Mouse (Mus musculus) small intestine, adult 2 months (tissue): ENCODE measurements around the gene B4galnt1.

Experiments
- CTCF ChIP-seq: fragments of 200-500 bp; IDR thresholded peaks from 2 replicates; pipeline ENCODE4 v1.5.1; 2012; ENCODE audit warnings: low read depth, mild to moderate bottlenecking, control low read depth, inconsistent platforms, low read length, moderate library complexity, mixed read lengths; ENCODE audit not compliant: insufficient replicate concordance, insufficient read length; ENCODE audit errors: extremely low read depth
- POLR2A ChIP-seq: fragments of 200-500 bp; IDR thresholded peaks from 2 replicates; pipeline ENCODE4 v1.6.1; 2012; ENCODE audit warnings: low read depth, mild to moderate bottlenecking, control low read depth, inconsistent platforms, low read length, moderate library complexity

DNA sequence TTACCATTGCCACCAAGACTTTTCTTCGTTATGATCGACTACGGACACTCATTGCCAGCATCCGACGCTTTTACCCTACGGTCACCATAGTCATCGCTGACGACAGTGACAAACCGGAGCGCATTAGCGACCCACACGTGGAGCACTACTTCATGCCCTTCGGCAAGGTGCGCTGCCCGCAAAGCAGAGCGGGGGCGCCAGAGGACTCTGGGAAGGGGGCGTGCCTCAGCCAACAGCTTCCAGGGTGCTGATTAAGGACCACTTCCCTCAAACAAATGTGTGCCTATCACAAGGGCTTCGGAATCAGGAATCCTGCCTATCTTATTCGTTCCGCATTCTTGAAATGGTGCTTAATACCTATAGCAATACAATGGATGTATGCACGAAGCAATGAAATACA lies 5.0 kb downstream of the B4galnt1 start:
- no peak for TF ChIP-seq POLR2A
- TF ChIP-seq CTCF: no peak
